ENCODE assay signal across 18 mouse cellular contexts in genomic region chr3:96828308-96828864, GRCm38 (mm10). TPM values are rescaled to one million over a fixed set of nuclear protein-coding genes. Genes with fewer than 3 reads are reported as not detected.
A peak's percentile ranks its signal among the peaks of the same experiment; 100 is the strongest.
DNase-seq lines count a peak whose midpoint lies in the region; ATAC-seq lines count a peak whose summit lies in the region.
"Had no signal": no experiment of that assay in that cellular context is flagged by ENCODE, and none has a peak within 500 bp of the region (broad histone marks: within the 10 kb centered on the region; RNA-seq: fewer than 3 reads in every experiment).

No protein-coding gene starts in this region.

- H3K9me3 ChIP-seq in forebrain, embryonic 12.5 days: no peaks in the 10 kb centered on the region
- H3K9me3 ChIP-seq in forebrain, embryonic 11.5 days (ENCODE audit: control insufficient read depth, low read length): no peaks in the 10 kb centered on the region
- no peaks in the 10 kb centered on the region for H3K9me3 ChIP-seq in kidney, embryonic 15.5 days (replicated peaks)
- no peaks in the 10 kb centered on the region for H3K9me3 ChIP-seq in intestine, embryonic 15.5 days
- H3K9me3 ChIP-seq: lung, embryonic 15.5 days; neural tube, embryonic 12.5 days had no signal

- peak overlapping the region; percentile 19 for H3K4me2 ChIP-seq in forebrain, embryonic 12.5 days
- no peak overlapping the region for H3K4me2 ChIP-seq in forebrain, embryonic 11.5 days (ENCODE audit: low read depth, low read length, severe bottlenecking)
- H3K4me2 ChIP-seq in kidney, embryonic 15.5 days: no peak overlapping the region
- peak overlapping the region; percentile 40 for H3K4me2 ChIP-seq in intestine, embryonic 15.5 days (replicated peaks)
- H3K4me2 ChIP-seq: lung, embryonic 15.5 days; neural tube, embryonic 12.5 days had no signal

- H3K4me1 ChIP-seq in forebrain, embryonic 12.5 days: peaks cover 9% of the 10 kb centered on the region
- peaks cover 4% of the 10 kb centered on the region; the same call in 1 of the 2 replicates for H3K4me1 ChIP-seq in forebrain, embryonic 11.5 days (replicated peaks; ENCODE audit: control insufficient read depth, insufficient read depth, low read length)
- peaks cover 16% of the 10 kb centered on the region for H3K4me1 ChIP-seq in kidney, embryonic 15.5 days
- 0 out of 2 replicates have a peak, but pooled peaks cover 6% of the 10 kb centered on the region for H3K4me1 ChIP-seq in intestine, embryonic 15.5 days (replicated peaks)
- H3K4me1 ChIP-seq: lung, embryonic 15.5 days had no signal

- H3K27me3 ChIP-seq in forebrain, embryonic 12.5 days: no peaks in the 10 kb centered on the region
- no peaks in the 10 kb centered on the region for H3K27me3 ChIP-seq in forebrain, embryonic 11.5 days (ENCODE audit: control insufficient read depth, insufficient read depth, low read length)
- no peaks in the 10 kb centered on the region for H3K27me3 ChIP-seq in kidney, embryonic 15.5 days
- H3K27me3 ChIP-seq in intestine, embryonic 15.5 days (replicated peaks): no peaks in the 10 kb centered on the region
- H3K27me3 ChIP-seq: lung, embryonic 15.5 days; neural tube, embryonic 12.5 days had no signal

- no peak for ATAC-seq in forebrain, embryonic 12.5 days (ENCODE audit: low FRiP score)
- no peak for ATAC-seq in forebrain, embryonic 11.5 days (replicated peaks; ENCODE audit: low FRiP score)
- no peak for ATAC-seq in kidney, embryonic 15.5 days (replicated peaks; ENCODE audit: low FRiP score)
- no peak; the same call in 1 of the 2 replicates for ATAC-seq in intestine, embryonic 15.5 days
- ATAC-seq: hindbrain, embryonic 16.5 days had no signal

- H3K36me3 ChIP-seq in forebrain, embryonic 12.5 days (replicated peaks): no peaks in the 10 kb centered on the region
- no peaks in the 10 kb centered on the region for H3K36me3 ChIP-seq in forebrain, embryonic 11.5 days (ENCODE audit: control insufficient read depth, insufficient read depth, low read length)
- no peaks in the 10 kb centered on the region for H3K36me3 ChIP-seq in kidney, embryonic 15.5 days
- H3K36me3 ChIP-seq in intestine, embryonic 15.5 days: no peaks in the 10 kb centered on the region
- H3K36me3 ChIP-seq: lung, embryonic 15.5 days; neural tube, embryonic 12.5 days had no signal

- no peak overlapping the region for H3K4me3 ChIP-seq in forebrain, embryonic 12.5 days (replicated peaks)
- no peak overlapping the region for H3K4me3 ChIP-seq in forebrain, embryonic 11.5 days (ENCODE audit: low read depth, low read length)
- H3K4me3 ChIP-seq in kidney, embryonic 15.5 days (replicated peaks): no peak overlapping the region
- no peak overlapping the region for H3K4me3 ChIP-seq in intestine, embryonic 15.5 days (replicated peaks)
- H3K4me3 ChIP-seq: lung, embryonic 15.5 days; neural tube, embryonic 12.5 days had no signal

- intact Hi-C loops in gastrocnemius, postnatal 36 days (cut with DNase I): no loop called here

- no peak overlapping the region for H3K9ac ChIP-seq in forebrain, embryonic 12.5 days
- no peak overlapping the region for H3K9ac ChIP-seq in forebrain, embryonic 11.5 days (ENCODE audit: low read length)
- H3K9ac ChIP-seq in kidney, embryonic 15.5 days: no peak overlapping the region
- no peak overlapping the region for H3K9ac ChIP-seq in intestine, embryonic 15.5 days
- H3K9ac ChIP-seq: lung, embryonic 15.5 days; neural tube, embryonic 12.5 days had no signal

- DNase-seq in forebrain, embryonic 11.5 days (ENCODE audit: low spot score): no peak
- no peak for DNase-seq in kidney, postnatal 4 days
- DNase-seq in retina, postnatal 1 day: peak; percentile 38
- no peak for DNase-seq in gastrocnemius, postnatal 36 days
- DNase-seq in adrenal gland, postnatal 10 days: no peak
- DNase-seq: adrenal gland, postnatal 36 days; cerebellum, adult 11-12 months; right cerebral cortex, postnatal 25 days had no signal

- H3K27ac ChIP-seq in forebrain, embryonic 12.5 days: peak overlapping the region; percentile 33; the same call in 1 of the 2 replicates
- H3K27ac ChIP-seq in forebrain, embryonic 11.5 days (ENCODE audit: low read depth, low read length): no peak overlapping the region
- 0 out of 2 replicates have a peak overlapping the region, but pooled peaks have one; percentile 61 for H3K27ac ChIP-seq in kidney, embryonic 15.5 days
- no peak overlapping the region for H3K27ac ChIP-seq in intestine, embryonic 15.5 days
- H3K27ac ChIP-seq: lung, embryonic 15.5 days; neural tube, embryonic 12.5 days had no signal

- WGBS in forebrain, embryonic 12.5 days: 33% methylated on average over 15 of the region's 15 CpGs
- 33% methylated on average over 15 of the region's 15 CpGs for WGBS in forebrain, embryonic 11.5 days
- WGBS in kidney, embryonic 15.5 days: 43% methylated on average over 15 of the region's 15 CpGs
- WGBS in intestine, embryonic 15.5 days: 27% methylated on average over 15 of the region's 15 CpGs

RNA-seq across cellular contexts. Expression of gene Pdzk1, which starts 0.7 kb away (rescaled TPM):
- polyA plus RNA-seq in forebrain, embryonic 12.5 days (2016; fragmentation: Nextera tagmentation; extraction: Ambion mirVana): not detected in 2 replicates
- polyA plus RNA-seq in forebrain, embryonic 11.5 days (2014; fragmentation: Nextera tagmentation; extraction: Ambion mirVana): not detected in 2 replicates
- 125 and 138 TPM in 2 replicates for polyA plus RNA-seq in kidney, embryonic 15.5 days (2015; fragmentation: Nextera tagmentation; extraction: Ambion mirVana)
- 16.0 and 19.9 TPM in 2 replicates for polyA plus RNA-seq in intestine, embryonic 15.5 days (2015; fragmentation: Nextera tagmentation; extraction: Ambion mirVana)
- total RNA-seq in gastrocnemius, postnatal 36 days (2021): not detected
- 1 to 10 TPM; 4.9 to 9.1 TPM for total RNA-seq in adrenal gland, postnatal 10 days (2021)
- total RNA-seq: adrenal gland, postnatal 36 days; heart, adult 8-10 months; left cerebral cortex, postnatal 10 days had no signal
- polyA plus RNA-seq: neural tube, embryonic 12.5 days; stomach, embryonic 14.5 days had no signal

RNA-seq across cellular contexts. Expression of gene Cd160, which starts 0.8 kb away (rescaled TPM):
- polyA plus RNA-seq in forebrain, embryonic 12.5 days (2016; fragmentation: Nextera tagmentation; extraction: Ambion mirVana): 0.19 and 0.21 TPM in 2 replicates
- not detected in 2 replicates for polyA plus RNA-seq in forebrain, embryonic 11.5 days (2014; fragmentation: Nextera tagmentation; extraction: Ambion mirVana)
- polyA plus RNA-seq in kidney, embryonic 15.5 days (2015; fragmentation: Nextera tagmentation; extraction: Ambion mirVana): 0.09 and 0.16 TPM in 2 replicates
- 1.1 and 1.4 TPM in 2 replicates for polyA plus RNA-seq in intestine, embryonic 15.5 days (2015; fragmentation: Nextera tagmentation; extraction: Ambion mirVana)
- not detected for total RNA-seq in gastrocnemius, postnatal 36 days (2021)
- under 1 TPM; 0.27 to 0.39 TPM for total RNA-seq in adrenal gland, postnatal 10 days (2021)
- total RNA-seq: heart, adult 8-10 months; layer of hippocampus, adult 18-20 months; left cerebral cortex, postnatal 10 days had no signal

Comparison
In these comparisons a context has a peak if more than half of its experiments do, and no peak if none do; other contexts are left out.
1. H3K27ac ChIP-seq: peak in forebrain, embryonic 12.5 days (single experiment) and kidney, embryonic 15.5 days (single experiment); none in forebrain, embryonic 11.5 days (single experiment) and intestine, embryonic 15.5 days (single experiment).
2. H3K4me2 ChIP-seq: peak in forebrain, embryonic 12.5 days (single experiment) and intestine, embryonic 15.5 days (single experiment); none in forebrain, embryonic 11.5 days (single experiment) and kidney, embryonic 15.5 days (single experiment).
3. RNA of gene Pdzk1, which starts 0.7 kb away (polyA plus RNA-seq): 125 to 138 TPM in kidney, embryonic 15.5 days and 16.0 to 19.9 TPM in intestine, embryonic 15.5 days; not detected in forebrain, embryonic 12.5 days and not detected in forebrain, embryonic 11.5 days; every median in the first group is over 10 times any median in the second.